Comparison of ENCODE assay signal across 7 mouse cellular contexts in genomic region chr2:64096176-64096575, GRCm38 (mm10). TPM values are rescaled to one million over a fixed set of nuclear protein-coding genes. Genes with fewer than 3 reads are reported as not detected.
A peak's percentile ranks its signal among the peaks of the same experiment; 100 is the strongest.
DNase-seq lines count a peak whose midpoint lies in the region; ATAC-seq and TF ChIP-seq lines count a peak whose summit lies in the region.

No protein-coding gene starts in this region.

- H3K4me1 ChIP-seq in lung, embryonic 14.5 days (ENCODE audit: insufficient read depth) = no peaks in the 10 kb centered on the region; the same call in 1 of the 2 replicates
- H3K4me1 ChIP-seq in forebrain, embryonic 15.5 days = peaks cover 29% of the 10 kb centered on the region
- H3K4me1 ChIP-seq in limb, embryonic 13.5 days = peaks cover 18% of the 10 kb centered on the region
- H3K4me1 ChIP-seq in neural tube, embryonic 14.5 days (ENCODE audit: control insufficient read depth, insufficient read depth, low read length) = peaks cover 18% of the 10 kb centered on the region; the same call in 1 of the 2 replicates

- no peaks in the 10 kb centered on the region for H3K36me3 ChIP-seq in lung, embryonic 14.5 days (ENCODE audit: insufficient read depth)
- no peaks in the 10 kb centered on the region for H3K36me3 ChIP-seq in forebrain, embryonic 15.5 days
- H3K36me3 ChIP-seq in limb, embryonic 13.5 days = no peaks in the 10 kb centered on the region
- no peaks in the 10 kb centered on the region for H3K36me3 ChIP-seq in neural tube, embryonic 14.5 days (ENCODE audit: control insufficient read depth, insufficient read depth, low read length)

- ATAC-seq in lung, embryonic 14.5 days (ENCODE audit: insufficient read depth) = no peak
- ATAC-seq in forebrain, embryonic 15.5 days (replicated peaks) = no peak
- ATAC-seq in limb, embryonic 13.5 days (ENCODE audit: low FRiP score, low read depth) = no peak
- no peak for ATAC-seq in neural tube, embryonic 14.5 days (ENCODE audit: low read depth)

- DNase-seq in lung, embryonic 14.5 days = no peak
- no peak for DNase-seq in lung, adult 18-20 months
- DNase-seq in urinary bladder, postnatal 4 days (ENCODE audit: low spot score in 2 of 2) = no peak
- no peak for DNase-seq in frontal cortex, adult 2 months (ENCODE audit: extremely low spot score in 1 of 2, low spot score in 1 of 2)

- no peak for TF ChIP-seq CTCF in lung, embryonic 14.5 days (IDR thresholded peaks at IDR 0.05; ENCODE audit: low read depth)

- no peak overlapping the region for H3K9ac ChIP-seq in lung, embryonic 14.5 days
- no peak overlapping the region for H3K9ac ChIP-seq in forebrain, embryonic 15.5 days (replicated peaks)
- no peak overlapping the region for H3K9ac ChIP-seq in limb, embryonic 13.5 days
- peak overlapping the region; percentile 46; the same call in 1 of the 2 replicates for H3K9ac ChIP-seq in neural tube, embryonic 14.5 days (replicated peaks; ENCODE audit: low read depth, low read length)

- no peak overlapping the region for H3K27ac ChIP-seq in lung, embryonic 14.5 days (ENCODE audit: low read depth)
- no peak overlapping the region for H3K27ac ChIP-seq in forebrain, embryonic 15.5 days (replicated peaks)
- no peak overlapping the region for H3K27ac ChIP-seq in limb, embryonic 13.5 days
- H3K27ac ChIP-seq in neural tube, embryonic 14.5 days (ENCODE audit: low read depth, low read length) = peak overlapping the region; percentile 55; the same call in 1 of the 2 replicates

- peak overlapping the region; percentile 69 for H3K4me2 ChIP-seq in lung, embryonic 14.5 days
- H3K4me2 ChIP-seq in forebrain, embryonic 15.5 days (replicated peaks) = peak overlapping the region; percentile 93
- H3K4me2 ChIP-seq in limb, embryonic 13.5 days (replicated peaks) = peak overlapping the region; percentile 81
- H3K4me2 ChIP-seq in neural tube, embryonic 14.5 days (ENCODE audit: low read depth, low read length) = peak overlapping the region; percentile 90

- WGBS in lung, embryonic 14.5 days = 33% methylated on average over 5 of the region's 5 CpGs
- 52% methylated on average over 5 of the region's 5 CpGs for WGBS in forebrain, embryonic 15.5 days
- 39% methylated on average over 5 of the region's 5 CpGs for WGBS in limb, embryonic 13.5 days
- WGBS in neural tube, embryonic 14.5 days = 20% methylated on average over 5 of the region's 5 CpGs

- H3K27me3 ChIP-seq in lung, embryonic 14.5 days (ENCODE audit: insufficient read depth, low read length) = no peaks in the 10 kb centered on the region
- peaks cover 8% of the 10 kb centered on the region; the same call in 1 of the 2 replicates for H3K27me3 ChIP-seq in forebrain, embryonic 15.5 days
- no peaks in the 10 kb centered on the region; the same call in 1 of the 2 replicates for H3K27me3 ChIP-seq in limb, embryonic 13.5 days
- H3K27me3 ChIP-seq in neural tube, embryonic 14.5 days (ENCODE audit: control insufficient read depth, insufficient read depth, low read length) = no peaks in the 10 kb centered on the region

- no peaks in the 10 kb centered on the region for H3K9me3 ChIP-seq in lung, embryonic 14.5 days (ENCODE audit: low read depth, low read length)
- H3K9me3 ChIP-seq in forebrain, embryonic 15.5 days = no peaks in the 10 kb centered on the region
- no peaks in the 10 kb centered on the region for H3K9me3 ChIP-seq in limb, embryonic 13.5 days
- H3K9me3 ChIP-seq in neural tube, embryonic 14.5 days (ENCODE audit: control insufficient read depth, low read length) = no peaks in the 10 kb centered on the region

- peak overlapping the region; percentile 71 for H3K4me3 ChIP-seq in lung, embryonic 14.5 days (ENCODE audit: low read depth, low read length)
- H3K4me3 ChIP-seq in forebrain, embryonic 15.5 days = peak overlapping the region; percentile 80
- peak overlapping the region; percentile 76 for H3K4me3 ChIP-seq in limb, embryonic 13.5 days
- peak overlapping the region; percentile 59 for H3K4me3 ChIP-seq in neural tube, embryonic 14.5 days (ENCODE audit: low read depth, low read length)

RNA-seq across cellular contexts. Expression of gene Fign, which starts 1.7 kb away (rescaled TPM):
- polyA plus RNA-seq in lung, embryonic 14.5 days (2014; fragmentation: Nextera tagmentation; extraction: Ambion mirVana) = 4.6 and 5.1 TPM in 2 replicates
- 6.1 and 6.6 TPM in 2 replicates for polyA plus RNA-seq in forebrain, embryonic 15.5 days (2015; fragmentation: Nextera tagmentation; extraction: Ambion mirVana)
- polyA plus RNA-seq in limb, embryonic 13.5 days (2015; fragmentation: Nextera tagmentation; extraction: Ambion mirVana) = 6.1 and 6.4 TPM in 2 replicates
- 16.4 and 17.5 TPM in 2 replicates for polyA plus RNA-seq in neural tube, embryonic 14.5 days (2014; fragmentation: Nextera tagmentation; extraction: Ambion mirVana)
- 1.1 and 2.0 TPM in 2 replicates for polyA plus RNA-seq in frontal cortex, adult 2 months (2012; rRNA removed)
